Mouse (Mus musculus): Measurements from ENCODE around the gene Igfbp5.

- TF ChIP-seq CTCF (IDR thresholded peaks at IDR 0.05; ENCODE audit: borderline replicate concordance, extremely low read depth, insufficient read depth, insufficient read length): no peak
- TF ChIP-seq POLR2A (IDR thresholded peaks at IDR 0.05; ENCODE audit: borderline replicate concordance, extremely low read depth, insufficient read depth, insufficient read length, poor library complexity, severe bottlenecking): no peak
Measured at GRCm38 (mm10) chr1:72811061-72811460, 63.6 kb downstream of the Igfbp5 start.

All from brain, embryonic 14.5 days (tissue).